Mouse (Mus musculus): ENCODE results near the gene Gm49601.

Gm49601 gene

DNA sequence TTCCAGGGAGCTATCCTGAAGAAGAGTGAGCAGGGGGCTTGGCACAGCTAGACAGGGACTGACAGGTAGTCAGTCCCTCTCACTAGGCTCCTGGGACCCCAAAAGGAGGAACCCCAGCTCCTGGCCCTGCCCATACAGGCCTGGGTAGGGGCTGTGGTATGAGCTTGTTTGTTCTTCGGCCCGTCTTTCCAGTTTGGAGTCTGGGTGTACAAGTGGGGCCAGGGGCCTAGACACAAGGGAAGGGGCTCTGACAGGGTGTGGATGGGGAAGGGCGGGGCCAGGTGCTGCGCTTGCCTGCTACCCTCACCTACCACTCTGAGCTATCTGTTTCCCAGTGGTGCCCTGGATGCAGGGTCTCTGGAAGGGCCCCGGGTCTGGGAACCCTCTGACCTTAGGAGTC is 20.5 kb downstream of the Gm49601 start:
- no peak for DNase-seq (ENCODE audit: low spot score)

DNA sequence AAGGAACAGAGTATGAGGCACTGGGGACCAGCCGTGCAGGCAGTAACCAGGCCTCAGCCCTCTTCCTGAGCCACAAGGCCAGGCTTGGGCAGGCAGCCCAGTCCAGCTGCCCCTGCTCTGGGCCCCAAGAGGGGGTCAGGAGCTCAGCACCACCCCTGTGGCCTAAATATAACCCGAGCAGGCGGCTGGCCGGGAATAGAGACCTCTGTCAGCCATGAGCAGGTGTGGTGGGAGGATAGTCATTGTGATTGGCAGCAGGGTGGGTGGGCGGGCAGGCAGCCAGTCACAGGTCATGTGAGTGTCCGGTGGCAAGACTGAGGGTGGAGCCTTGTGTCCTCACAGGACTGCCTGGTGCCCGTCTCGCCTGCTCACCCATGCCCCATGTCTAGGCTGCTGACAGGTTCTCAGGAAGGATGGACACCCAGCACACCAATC is 21.9 kb downstream of the Gm49601 start:
- no peak for DNase-seq (ENCODE audit: low spot score)

DNA sequence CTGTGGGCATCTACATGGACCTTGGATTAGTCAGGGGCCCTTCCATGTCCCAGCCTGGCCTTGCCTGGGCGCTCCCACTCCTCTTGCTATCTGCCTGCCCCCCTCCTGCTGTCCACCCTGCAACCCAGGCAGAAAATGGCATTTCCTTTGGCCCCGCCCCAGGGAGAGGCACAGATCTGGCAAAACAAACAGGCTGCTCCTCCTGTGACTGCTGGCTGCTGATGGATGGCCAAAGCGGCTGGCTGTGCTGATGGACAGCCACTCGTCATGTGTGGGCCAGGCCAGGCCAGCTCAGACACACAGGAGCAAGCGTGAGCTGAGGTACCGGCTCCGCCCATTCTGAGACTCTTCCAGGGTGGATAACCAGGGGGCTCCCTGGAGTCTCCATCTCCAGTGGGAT is 24.8 kb downstream of the Gm49601 start:
- DNase-seq (ENCODE audit: low spot score) = no peak

DNA sequence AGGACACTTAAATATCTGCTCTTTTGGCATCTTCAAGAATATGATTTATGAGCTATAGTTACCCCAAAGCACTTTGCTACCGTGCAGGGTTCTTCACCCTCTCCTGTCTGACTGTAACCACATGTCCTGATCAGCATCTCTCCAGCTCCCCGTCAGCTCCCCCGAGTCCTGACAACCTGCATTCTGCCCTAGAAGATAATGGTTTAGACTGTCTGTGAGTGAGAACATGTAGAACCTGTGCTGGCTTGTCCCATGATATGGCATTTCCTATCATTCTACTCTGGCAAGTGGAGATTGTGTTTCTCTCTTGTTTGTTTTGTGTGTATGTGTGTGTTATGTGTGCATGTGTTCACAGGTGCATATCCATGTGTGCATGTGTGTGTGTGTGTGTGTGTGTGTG is 28.2 kb downstream of the Gm49601 start:
- DNase-seq (ENCODE audit: low spot score) = no peak

DNA sequence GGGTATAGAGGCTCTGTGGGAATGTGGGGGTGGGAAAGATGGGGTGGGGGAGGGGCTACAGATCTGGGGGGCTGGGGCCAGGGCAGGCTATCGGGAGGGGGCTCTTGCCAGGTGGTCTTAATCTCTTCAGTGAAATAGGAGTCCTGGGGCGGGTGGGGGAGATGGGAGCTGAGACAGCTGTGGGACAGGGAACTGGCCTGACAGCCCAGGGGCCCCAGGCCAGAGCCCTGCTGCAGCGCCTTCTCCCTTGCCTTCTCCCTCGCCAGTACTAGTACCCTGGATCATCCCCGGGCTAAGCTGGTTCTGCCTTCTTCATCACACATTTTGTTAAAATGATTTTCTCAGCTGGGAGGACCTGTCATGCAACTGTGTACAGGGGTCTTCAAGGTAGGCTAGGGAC is 30.0 kb downstream of the Gm49601 start:
- no peak for DNase-seq (ENCODE audit: low spot score)

DNA sequence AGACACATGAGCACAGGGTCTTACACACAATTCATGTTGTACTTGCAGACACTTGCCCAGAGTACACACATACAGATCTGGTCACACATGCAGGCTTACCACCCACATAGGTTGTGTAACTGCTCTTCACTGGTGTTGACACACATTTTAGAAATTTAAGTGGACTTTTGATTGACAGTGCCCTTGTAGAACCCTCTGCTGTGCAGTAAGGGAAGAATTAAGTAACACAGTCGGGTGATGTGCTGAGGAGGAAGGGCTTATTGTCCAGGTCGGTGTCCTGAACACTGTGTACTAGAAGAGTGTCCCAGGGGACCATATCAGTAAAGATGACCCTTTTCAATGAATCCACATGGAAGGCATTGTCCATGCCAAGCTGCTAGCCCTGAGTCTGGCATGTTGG is 32.3 kb downstream of the Gm49601 start:
- no peak for DNase-seq (ENCODE audit: low spot score)

DNA sequence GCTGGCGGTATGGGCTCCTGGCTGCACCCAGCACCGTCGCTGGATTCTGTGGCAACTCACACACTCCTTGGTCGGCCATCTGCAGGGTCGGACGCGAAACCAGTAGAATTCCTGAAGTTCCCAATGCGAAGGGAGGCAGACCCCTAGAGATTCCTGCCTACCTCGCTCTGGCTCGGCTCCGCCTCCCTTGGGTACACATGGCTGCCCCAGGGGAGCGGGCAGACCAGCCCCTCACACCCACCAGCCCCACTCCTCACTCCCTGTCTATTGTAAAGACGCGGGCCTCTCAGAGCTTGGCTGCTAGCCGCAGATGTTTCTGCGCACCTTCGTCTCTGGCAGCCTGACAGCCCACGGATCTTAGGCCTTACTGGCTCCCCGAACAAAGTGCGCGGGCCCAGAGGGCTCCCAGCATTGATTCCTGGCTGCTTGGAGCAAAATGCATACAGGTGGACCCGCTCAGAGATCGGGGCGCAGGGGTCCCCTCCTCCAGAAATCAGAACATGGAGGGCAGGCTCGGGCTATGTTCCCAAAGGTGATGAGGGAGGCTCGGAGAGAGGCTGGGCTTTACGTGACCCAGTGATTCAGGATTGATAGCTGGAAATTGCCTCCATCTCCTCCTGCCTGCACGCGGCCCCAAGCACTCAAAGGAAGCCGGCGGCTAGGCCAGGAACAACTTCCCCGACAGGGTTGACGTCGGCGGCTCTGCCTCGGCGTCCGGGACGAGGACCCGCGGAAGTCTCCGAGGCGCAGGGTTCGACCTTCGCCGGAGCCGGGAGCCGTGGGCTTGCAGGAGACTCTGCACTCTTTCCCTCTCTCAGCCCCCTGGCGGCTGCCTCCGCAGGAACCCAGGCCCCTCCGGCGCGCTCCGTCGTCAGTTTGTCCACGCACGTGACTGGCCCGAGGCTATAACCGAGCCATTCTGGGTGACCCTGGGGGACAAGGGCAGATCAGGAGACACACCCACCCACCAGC is 34.9 kb downstream of the Gm49601 start:
- DNase-seq (ENCODE audit: low spot score) = no peak

DNA sequence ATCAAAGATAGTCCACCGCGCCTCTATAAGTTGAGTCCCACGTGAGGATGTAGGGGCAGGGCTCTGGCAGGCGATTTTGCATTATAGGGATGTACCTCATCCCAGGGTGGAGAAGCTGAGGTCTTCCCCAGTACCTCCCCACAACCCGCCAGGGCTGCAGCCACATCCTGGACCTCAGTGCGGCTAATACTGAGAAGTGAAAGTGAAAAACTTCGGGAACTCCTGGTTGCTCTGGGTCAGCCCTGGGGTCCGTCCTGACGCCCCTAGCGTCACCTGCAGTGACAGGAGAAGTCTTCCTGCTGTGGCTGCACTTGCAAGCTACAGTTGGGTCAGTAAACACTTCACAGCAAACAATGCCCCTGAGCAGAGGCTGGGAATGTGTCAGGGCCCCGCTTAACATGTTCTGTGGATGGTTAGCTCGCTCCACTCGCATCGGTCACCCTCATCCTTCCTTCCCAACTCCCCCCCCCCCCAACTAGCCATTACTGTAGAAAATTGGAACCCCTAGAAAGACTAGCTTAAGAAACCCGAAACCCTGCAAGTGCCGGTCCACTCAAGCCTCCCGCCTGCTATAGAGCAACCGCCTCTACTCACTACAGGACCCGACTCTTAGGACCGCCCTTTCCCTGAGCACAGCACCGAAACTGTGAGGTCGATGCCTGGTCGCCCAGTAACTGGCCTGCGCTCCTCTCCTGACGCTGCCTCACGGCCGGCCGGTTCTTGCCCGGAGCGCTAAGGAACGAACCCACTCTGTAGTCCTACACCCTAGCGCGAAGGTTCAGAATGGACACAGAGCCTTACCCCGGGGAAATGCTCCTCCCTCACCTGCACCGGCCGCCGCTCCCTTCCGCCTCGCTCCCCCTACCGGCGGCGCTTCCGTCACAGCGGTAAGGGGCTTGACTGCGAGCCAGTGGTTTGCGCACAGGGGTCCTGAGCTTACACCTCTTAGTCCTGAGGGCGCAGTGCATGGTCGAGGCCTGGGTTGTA is 36.1 kb downstream of the Gm49601 start, which contains the start of gene Tbx1:
Tbx1 (minus strand) TSS at position 868 of the 987 bp plus-strand sequence.
- DNase-seq (ENCODE audit: low spot score) = no peak

DNA sequence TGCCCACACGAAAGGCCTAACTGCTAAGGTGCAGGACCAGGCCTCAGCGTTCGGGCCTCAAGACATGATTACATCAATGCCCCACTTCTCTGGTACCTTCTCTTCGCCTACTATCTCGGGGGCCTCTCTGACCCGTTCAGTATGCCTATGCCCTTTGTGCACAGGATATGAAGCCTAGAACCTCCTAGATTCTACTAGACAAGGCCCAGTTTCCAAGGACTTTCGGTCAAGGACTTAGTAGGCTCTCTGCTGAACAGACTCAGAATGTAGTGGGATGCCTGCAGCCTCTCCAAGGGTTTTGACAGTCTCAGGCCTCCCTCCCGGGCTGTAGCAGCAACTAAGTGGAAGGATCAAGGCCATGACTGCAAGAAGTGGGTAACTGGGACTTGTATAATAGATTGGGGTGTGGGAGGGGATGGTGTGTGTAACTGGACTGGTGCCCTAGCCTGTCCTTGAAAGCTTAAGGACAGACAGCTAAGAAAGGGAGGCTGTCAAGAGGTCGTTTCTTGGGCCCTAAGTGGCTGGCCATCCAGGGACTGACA is 37.1 kb downstream of the Gm49601 start:
- DNase-seq (ENCODE audit: low spot score) = no peak

DNA sequence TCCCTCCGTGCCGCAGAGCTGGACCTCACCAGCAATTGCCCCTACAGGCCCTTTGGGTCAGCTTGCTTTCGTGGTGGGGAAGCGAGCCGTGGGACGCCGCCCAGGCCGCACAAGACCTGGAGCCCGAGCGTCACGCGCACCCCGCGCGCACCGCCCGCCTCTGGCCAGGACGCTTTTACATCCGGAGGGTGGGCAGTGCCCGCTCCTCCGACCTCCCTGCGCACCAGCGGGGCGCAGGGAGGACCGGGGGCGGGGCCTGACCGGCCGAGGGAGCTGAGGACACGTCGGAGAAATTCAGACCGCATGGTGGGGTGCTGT is 37.5 kb downstream of the Gm49601 start:
- DNase-seq (ENCODE audit: low spot score) = no peak

DNA sequence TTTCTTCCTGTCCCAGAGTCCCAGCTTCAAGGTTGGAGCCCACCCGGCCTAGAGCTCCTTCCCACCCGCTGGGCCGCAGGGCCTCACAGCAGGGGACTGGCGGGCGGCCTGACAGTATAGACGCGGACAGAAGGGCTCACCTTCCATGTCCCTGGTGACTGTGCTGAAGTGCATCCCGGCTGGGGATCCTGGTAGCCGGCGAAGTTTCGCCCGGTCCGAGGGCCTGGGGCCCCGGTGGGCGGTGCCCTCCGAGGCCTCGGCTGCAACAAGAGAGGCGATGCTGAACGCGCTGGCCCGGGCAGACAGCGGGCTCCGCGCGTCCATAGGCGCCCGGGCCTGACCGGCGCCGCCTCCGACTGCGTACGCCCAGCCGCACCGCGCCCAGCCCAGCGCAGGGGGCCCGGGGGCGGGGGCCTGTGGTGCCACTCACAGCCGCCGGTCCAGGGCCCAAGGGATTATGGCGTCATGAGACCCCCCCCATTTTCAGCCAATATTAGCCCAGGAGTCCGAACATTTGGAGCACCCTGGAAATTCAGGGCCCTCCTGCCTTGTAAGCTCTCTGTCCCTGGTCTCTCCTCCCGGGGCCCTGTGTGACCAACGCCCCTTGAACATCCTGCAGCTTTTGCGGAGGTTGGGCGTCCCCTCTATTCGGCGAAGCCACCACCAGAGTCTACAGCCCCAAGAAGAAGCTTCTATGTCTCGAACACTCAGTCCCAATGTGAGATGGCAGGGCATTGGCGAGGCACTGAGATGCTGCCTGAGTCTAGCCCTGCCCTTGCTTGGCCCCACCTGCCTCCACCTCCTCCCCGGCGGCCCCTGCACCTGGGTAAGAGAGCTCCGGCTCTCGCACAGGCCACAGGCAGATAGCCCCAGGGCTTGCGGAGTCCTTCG is 38.1 kb downstream of the Gm49601 start:
- no peak for DNase-seq (ENCODE audit: low spot score)

DNA sequence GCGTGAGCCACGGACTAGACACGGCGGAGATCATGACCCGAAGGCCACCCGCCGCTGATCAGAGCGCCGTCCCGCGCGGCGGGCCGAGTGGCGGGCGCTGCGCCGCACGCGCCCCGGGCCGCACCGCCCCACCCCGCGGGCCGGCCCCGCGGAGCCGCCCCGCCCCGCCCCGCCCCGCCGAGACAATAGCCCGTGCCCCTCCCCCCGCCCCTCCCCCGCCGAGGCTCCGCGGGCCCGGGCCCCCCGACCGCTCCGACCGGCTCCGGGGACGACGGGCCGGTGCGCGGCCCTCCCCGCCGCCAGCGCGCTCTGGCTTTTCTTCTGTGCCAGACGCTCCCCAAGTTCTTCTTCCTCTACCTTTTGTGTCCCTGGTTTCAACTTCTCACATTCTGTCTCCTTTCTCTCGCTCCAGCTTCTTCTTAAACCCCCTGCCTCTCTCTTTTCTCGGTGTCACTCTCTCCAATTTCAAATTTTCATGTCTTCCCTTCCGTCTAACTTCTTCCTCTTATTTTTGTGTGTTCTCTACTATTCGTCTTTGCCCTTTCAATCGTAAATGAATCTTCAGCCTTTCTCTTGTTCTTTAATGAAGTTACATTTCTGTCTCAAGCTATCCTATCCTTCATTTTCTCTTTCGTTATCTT is 39.2 kb downstream of the Gm49601 start:
- no peak for DNase-seq (ENCODE audit: low spot score)

DNA sequence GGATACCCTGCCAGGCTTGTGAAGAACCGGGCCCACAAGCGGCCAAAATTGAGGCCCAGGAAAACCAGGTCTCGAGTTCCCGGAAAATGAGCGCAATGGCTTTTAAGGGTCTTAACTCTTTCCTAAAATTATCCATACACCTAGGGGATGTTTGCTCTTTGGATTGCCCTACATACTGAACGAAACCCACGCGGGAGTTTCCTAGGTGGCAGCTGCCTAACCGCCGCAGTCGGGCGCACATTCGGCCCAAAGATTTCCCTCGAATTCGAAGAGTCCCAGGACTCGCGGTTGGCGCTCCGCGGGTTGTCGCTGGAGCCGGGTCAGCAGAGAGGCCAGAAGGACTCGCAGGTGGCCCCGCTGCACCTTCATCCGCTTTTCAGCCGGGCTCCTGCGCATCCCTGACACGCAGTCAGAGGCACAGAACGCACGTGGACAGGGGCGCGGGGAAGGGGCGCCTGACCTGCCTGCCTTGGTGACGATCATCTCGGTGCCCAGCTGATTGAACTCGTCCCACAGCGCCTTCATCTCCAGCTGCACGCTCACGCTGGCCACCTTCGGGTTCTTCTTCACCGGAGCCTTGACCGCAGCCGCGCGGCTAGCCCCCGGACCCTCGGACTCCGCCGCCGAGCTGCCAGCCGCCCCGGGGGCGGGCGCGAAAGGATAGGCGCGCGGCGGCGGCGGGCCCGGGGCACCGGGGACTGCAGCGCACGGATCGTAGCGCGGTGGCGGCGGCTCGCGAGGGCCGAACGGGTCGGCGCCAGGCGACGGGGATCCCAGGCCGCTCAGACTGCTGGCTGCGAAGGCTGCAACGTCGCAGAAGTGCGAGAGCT is 39.9 kb downstream of the Gm49601 start:
- no peak for DNase-seq (ENCODE audit: low spot score)

DNA sequence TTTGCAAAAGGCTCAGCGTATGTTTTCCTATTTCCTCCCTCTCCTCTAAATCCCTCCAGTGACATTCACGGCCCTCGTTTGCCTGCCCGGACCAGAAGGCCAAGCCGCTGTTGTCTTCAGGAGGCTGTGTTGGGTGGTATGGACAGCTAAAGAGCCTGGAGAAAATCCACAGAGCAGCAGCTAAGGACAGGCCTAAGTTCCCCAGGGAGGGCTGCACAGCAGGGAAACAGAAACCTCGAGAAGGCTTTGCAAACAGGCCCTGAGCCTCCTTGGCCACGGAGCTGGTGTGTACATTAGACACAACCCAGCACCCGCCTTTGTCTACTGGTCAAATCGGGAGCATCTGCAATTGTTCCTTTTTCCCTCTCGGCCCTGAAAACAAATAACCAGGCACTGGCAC is 40.6 kb downstream of the Gm49601 start:
- DNase-seq (ENCODE audit: low spot score) = no peak

DNA sequence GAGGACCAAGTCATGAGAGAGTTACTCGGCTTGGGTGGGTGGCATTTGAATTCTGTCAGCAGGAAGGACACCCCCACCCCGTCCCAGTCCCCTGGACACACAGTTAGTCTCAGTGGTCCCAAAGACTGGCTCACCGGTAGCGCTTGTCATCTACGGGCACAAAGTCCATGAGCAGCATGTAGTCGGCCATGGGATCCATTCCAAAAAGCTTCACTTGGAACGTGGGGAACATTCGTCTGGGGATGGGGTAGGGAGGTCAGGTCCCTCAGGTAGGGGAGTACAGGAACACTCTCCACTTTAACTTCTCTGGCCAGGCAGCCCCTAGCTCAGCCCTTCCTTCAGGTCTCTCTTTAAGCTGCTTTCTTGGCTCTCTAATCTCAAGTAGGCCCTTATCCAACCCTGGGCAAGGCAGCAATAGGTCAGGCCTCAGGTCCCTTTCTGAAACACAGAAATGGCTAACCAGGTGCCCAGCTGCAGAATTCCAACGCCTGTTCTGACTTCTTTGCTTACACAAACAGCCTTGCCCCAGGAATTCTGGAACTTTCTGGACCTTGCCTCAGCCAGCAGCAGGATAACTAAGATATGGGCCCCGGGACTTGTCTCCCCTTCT is 41.2 kb downstream of the Gm49601 start:
- DNase-seq (ENCODE audit: low spot score) = no peak

DNA sequence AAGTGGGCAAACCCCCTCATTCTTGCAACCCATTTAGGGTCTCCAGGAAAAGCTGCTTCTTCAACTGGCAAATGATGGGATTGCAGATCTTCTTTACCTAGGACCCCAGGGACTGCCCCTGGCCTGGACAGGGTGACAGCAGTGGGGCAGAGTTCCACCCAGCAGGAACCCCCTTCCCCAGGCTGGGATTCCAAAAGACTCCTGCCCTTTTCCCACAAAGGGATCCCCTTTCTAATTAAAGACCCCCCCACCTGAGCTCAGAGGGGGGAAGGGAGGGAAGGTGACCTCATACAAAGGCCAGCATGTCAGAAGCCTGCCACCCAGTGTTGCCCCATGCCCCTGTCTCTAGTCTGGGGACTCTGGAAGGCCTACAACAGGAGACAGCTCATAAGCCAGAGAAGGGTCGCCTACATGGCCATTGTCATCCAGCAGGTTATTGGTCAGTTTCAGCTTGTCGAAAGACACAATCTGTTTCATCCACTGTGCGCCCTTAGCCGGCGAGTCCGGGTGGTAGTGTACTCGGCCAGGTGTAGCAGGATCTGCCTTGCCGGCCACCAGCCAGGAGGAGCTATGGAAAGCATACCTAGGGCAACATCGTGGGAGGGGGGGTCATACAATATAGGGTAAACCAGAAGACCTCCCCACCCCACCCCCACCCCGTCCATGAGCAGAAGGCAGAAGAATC is 42.4 kb downstream of the Gm49601 start:
- no peak for DNase-seq (ENCODE audit: low spot score)

DNA sequence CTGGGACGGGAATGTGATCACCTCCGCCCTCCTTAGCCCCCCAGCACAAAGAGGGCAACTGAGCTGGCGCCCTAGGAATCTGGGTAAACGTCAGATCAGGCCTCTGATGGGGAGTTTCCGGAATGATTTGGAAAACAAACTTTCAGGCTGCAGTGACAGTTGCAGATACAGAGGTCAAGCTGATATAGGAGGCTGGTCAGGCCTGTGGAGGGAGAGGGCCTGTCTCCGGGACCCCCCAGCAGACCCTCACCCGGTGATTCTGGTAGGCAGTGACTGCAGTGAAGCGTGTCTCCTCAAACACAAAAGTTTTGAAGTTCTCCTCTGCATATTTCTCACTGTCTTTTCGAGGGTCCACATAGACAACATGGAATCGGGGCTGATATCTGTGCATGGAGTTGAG is 43.1 kb downstream of the Gm49601 start:
- DNase-seq (ENCODE audit: low spot score) = no peak

DNA sequence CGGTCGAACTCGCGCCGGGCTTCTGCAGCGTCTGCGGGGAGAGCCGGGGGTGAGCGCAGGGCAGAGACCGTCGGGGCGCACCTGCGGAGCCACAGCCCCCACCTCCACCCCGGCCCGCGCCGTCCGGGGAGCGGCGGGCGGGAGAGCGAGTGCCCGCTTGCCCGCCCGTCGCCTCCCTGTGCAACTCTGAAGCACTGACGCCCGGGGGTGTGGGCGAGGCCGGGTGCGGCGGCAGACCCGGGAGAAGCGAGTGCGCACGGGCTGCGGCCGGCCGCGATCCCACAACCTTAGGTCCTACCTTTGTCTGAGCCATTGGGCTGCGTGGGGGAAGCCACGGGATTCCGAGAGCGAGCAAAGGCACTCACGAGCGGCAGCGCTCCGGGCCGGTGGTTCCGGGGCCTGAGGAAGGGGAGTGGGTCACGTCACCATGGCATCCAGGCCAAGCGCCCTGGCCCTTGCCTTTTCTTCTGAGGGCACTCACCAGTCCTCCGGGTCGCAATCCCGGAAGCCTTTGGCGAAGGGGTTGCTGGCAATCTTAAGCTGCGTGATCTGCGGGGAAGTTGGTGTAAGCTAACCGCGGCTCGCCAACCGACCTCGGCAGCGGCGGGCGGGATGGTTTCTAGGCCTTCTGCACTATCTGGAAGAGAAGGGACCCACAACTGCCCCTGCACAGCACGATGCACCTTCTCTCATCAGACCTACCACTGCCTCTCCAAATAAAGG is 43.6 kb downstream of the Gm49601 start:
- DNase-seq (ENCODE audit: low spot score) = no peak

All from c-Kit-positive CD71-positive TER-119-positive erythroid progenitor cells, embryonic 14.5 days (primary cell).